Mouse (Mus musculus): ENCODE results near the gene Rapgef4. TPM values are rescaled to one million over a fixed set of nuclear protein-coding genes. Genes with fewer than 3 reads are reported as not detected.

Gene Rapgef4
- polyA plus RNA-seq, 1 experiment = 555 TPM

DNA sequence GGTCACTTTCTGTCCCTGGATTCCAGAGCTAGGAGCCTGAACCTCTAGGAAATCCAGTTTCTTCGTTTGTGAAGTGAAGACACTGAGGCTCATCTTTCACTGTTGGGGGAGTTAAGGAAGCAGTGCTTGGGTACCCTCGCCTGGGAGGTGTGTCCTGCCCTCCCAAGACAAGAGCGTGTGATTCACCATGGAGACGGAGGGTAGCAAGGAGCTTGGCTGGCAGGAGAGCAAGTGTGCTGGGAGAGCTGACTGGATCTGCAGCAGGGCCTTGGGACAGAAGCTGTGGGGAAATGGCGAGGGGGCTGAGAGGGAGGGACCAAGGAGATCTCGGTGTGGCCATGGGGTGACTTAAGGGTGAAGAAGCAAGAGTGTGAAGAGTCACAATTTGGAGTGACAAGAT is 114.0 kb downstream of the Rapgef4 start:
- no peaks in the 10 kb centered on the region; the same call in 1 of the 2 replicates for H3K4me1 ChIP-seq (ENCODE audit: control insufficient read depth, insufficient read depth, low read length)
- no peak overlapping the region for H3K4me3 ChIP-seq (ENCODE audit: insufficient read depth, low read length)
- no peak for TF ChIP-seq CTCF (IDR thresholded peaks at IDR 0.05; ENCODE audit: extremely low read depth, insufficient read depth, low read length)
- no peak for TF ChIP-seq POLR2A (IDR thresholded peaks at IDR 0.05; ENCODE audit: extremely low read depth, insufficient read depth, low read length)
- no peak overlapping the region for H3K27ac ChIP-seq (ENCODE audit: insufficient read depth, low read length)

DNA sequence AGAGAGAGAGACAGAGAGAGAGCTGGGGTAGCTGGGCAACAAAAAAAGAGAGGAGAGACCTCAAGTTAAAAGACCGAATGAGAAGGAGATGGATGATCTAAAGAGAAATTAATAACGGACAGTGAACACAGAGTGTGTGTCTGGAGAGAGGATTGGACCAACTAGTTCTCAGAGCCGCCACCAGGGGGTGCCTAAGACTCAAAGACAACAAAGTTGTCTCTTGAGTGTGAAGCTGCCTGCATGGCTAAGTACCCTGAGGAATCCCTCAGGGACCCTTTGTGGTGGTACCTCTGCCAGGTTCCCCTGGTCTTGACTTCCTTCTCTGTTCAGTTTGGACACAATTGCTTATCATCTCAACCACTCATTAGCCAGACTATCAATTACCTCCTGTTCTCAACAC is 115.3 kb downstream of the Rapgef4 start:
- TF ChIP-seq POLR2A (IDR thresholded peaks at IDR 0.05; ENCODE audit: extremely low read depth, insufficient read depth, low read length) (no peak), CTCF (IDR thresholded peaks at IDR 0.05; ENCODE audit: extremely low read depth, insufficient read depth, low read length) (peak; percentile 48)
- Histone ChIP-seq H3K4me1 (ENCODE audit: control insufficient read depth, insufficient read depth, low read length) (no peaks in the 10 kb centered on the region; the same call in 1 of the 2 replicates), H3K4me3 (ENCODE audit: insufficient read depth, low read length) (no peak overlapping the region), H3K27ac (ENCODE audit: insufficient read depth, low read length) (no peak overlapping the region)

DNA sequence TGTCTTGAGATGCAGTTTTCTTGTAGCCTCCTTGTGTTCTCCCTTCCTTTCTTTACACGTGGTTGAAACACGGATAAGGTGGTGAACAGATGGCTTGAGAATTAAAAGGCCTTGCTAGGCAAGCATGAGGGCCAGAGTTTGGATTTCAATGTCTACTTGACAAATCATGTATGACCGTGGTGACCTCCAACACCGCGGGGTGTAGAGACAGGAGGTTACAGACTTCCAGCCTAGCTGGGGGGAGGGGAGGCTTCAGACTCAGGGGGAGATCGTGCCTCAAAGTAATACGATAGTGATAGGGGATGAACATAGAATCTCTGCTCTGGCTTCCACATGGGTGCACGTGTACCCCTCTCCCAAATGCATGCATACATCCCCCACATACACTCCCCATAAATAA is 117.3 kb downstream of the Rapgef4 start:
- no peak for TF ChIP-seq POLR2A (IDR thresholded peaks at IDR 0.05; ENCODE audit: extremely low read depth, insufficient read depth, low read length)
- no peak for TF ChIP-seq CTCF (IDR thresholded peaks at IDR 0.05; ENCODE audit: extremely low read depth, insufficient read depth, low read length)
- peaks cover under 1% of the 10 kb centered on the region for H3K4me1 ChIP-seq (ENCODE audit: control insufficient read depth, insufficient read depth, low read length)
- no peak overlapping the region for H3K27ac ChIP-seq (ENCODE audit: insufficient read depth, low read length)
- no peak overlapping the region for H3K4me3 ChIP-seq (ENCODE audit: insufficient read depth, low read length)

DNA sequence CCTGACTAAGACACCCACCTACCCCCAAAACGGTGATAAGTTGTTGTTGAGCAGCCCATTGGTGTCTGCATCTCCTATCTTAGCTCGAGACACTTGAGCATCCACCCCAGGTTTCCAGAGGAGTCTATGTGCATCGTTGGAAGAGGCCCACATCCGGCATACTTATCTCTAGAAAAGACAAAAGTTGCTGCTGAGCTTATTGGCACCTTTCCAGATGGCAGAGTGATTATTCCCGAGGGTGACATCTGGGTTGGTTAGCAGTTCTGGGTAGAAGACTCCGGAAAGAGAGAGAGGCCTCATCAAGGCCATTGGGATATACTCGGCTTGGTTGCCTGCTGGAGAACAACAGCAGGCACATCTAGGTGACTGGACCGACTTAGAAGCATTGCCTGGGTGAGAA is 123.6 kb downstream of the Rapgef4 start:
- Histone ChIP-seq H3K27ac (ENCODE audit: insufficient read depth, low read length) (no peak overlapping the region), H3K4me1 (ENCODE audit: control insufficient read depth, insufficient read depth, low read length) (peaks cover 12% of the 10 kb centered on the region), H3K4me3 (ENCODE audit: insufficient read depth, low read length) (no peak overlapping the region)
- TF ChIP-seq CTCF (IDR thresholded peaks at IDR 0.05; ENCODE audit: extremely low read depth, insufficient read depth, low read length) (no peak), POLR2A (IDR thresholded peaks at IDR 0.05; ENCODE audit: extremely low read depth, insufficient read depth, low read length) (no peak)

GRCm38 (mm10) chr2:72107525-72108180 is 126.6 kb downstream of the Rapgef4 start:
- no peak overlapping the region for H3K4me3 ChIP-seq (ENCODE audit: insufficient read depth, low read length)
- TF ChIP-seq CTCF (IDR thresholded peaks at IDR 0.05; ENCODE audit: extremely low read depth, insufficient read depth, low read length) (no peak), POLR2A (IDR thresholded peaks at IDR 0.05; ENCODE audit: extremely low read depth, insufficient read depth, low read length) (no peak)
- peaks cover 12% of the 10 kb centered on the region for H3K4me1 ChIP-seq (ENCODE audit: control insufficient read depth, insufficient read depth, low read length)
- no peak overlapping the region for H3K27ac ChIP-seq (ENCODE audit: insufficient read depth, low read length)

- TF ChIP-seq POLR2A (IDR thresholded peaks at IDR 0.05; ENCODE audit: extremely low read depth, insufficient read depth, low read length) = no peak
- no peak for TF ChIP-seq CTCF (IDR thresholded peaks at IDR 0.05; ENCODE audit: extremely low read depth, insufficient read depth, low read length)
- 0 out of 2 replicates have a peak overlapping the region, but pooled peaks have one; percentile 10 for H3K27ac ChIP-seq (ENCODE audit: insufficient read depth, low read length)
- H3K4me3 ChIP-seq (ENCODE audit: insufficient read depth, low read length) = no peak overlapping the region
- peaks cover 15% of the 10 kb centered on the region for H3K4me1 ChIP-seq (ENCODE audit: control insufficient read depth, insufficient read depth, low read length)
These were observed 127.6 kb downstream of the Rapgef4 start for GRCm38 (mm10) chr2:72108448-72109312.

DNA sequence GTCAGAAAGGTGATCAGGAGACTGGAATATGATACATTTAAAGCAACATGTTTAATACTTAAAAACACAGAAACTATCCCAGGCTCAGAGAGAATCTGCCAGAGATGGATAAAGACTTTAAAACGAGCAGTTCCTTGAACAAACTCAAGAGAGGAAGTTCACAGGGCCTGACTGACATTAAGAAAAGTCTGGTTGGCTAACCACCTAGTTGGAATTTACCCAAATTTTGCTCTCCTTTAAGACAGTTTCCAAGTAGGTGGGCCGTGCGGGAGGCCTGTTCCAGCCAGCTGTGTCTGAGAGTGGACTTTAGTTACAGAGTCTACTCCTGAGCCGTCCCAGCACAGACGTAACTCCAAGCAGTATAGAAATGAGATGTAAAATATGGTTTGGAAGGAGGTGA is 129.4 kb downstream of the Rapgef4 start:
- H3K27ac ChIP-seq (ENCODE audit: insufficient read depth, low read length) = no peak overlapping the region
- H3K4me3 ChIP-seq (ENCODE audit: insufficient read depth, low read length) = no peak overlapping the region
- no peak for TF ChIP-seq POLR2A (IDR thresholded peaks at IDR 0.05; ENCODE audit: extremely low read depth, insufficient read depth, low read length)
- TF ChIP-seq CTCF (IDR thresholded peaks at IDR 0.05; ENCODE audit: extremely low read depth, insufficient read depth, low read length) = no peak
- peaks cover 18% of the 10 kb centered on the region for H3K4me1 ChIP-seq (ENCODE audit: control insufficient read depth, insufficient read depth, low read length)

DNA sequence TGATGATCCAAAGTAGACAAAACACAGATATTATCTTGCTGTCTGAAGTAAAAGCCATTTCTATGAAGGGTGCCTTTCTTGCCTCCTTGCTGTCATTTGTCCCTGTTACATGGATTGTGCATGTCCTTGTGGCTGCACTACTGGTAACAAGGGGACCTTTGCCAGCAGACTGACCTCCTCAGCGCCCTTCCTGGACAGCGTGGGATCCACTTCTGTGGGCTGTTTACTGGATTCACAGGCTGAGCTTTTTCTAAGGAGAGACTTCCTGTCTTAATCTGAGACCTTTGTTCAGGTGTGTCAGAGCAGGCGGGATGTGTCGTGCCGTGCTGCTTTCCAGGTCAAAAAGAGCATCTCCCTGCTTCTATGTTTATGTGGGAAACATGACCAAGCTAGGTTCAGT is 132.7 kb downstream of the Rapgef4 start:
- TF ChIP-seq POLR2A (IDR thresholded peaks at IDR 0.05; ENCODE audit: extremely low read depth, insufficient read depth, low read length) (no peak), CTCF (IDR thresholded peaks at IDR 0.05; ENCODE audit: extremely low read depth, insufficient read depth, low read length) (no peak)
- peaks cover 16% of the 10 kb centered on the region for H3K4me1 ChIP-seq (ENCODE audit: control insufficient read depth, insufficient read depth, low read length)
- no peak overlapping the region for H3K4me3 ChIP-seq (ENCODE audit: insufficient read depth, low read length)
- H3K27ac ChIP-seq (ENCODE audit: insufficient read depth, low read length) = 0 out of 2 replicates have a peak overlapping the region, but pooled peaks have one; percentile 7

DNA sequence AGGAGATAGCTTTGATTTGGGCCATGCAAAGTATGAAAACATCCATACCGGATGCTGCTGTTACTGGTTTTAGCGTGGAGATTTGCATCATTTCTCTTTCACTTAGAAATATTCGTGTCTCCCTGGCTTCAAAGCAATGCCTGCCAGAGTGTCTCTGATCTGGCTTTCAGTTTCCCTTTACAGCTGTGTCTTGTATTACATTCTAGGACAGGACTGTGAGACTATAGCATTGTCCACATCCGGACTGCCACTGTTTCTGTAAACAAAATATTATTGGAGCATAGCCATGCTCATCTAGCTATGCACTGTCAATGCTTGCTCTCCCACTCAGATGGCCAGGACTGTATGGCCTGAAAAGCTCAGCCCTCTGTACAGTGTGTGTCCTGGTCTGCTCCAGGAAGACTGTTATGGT is 133.1 kb downstream of the Rapgef4 start:
- Histone ChIP-seq H3K27ac (ENCODE audit: insufficient read depth, low read length) (0 out of 2 replicates have a peak overlapping the region, but pooled peaks have one; percentile 7), H3K4me3 (ENCODE audit: insufficient read depth, low read length) (no peak overlapping the region), H3K4me1 (ENCODE audit: control insufficient read depth, insufficient read depth, low read length) (peaks cover 16% of the 10 kb centered on the region)
- TF ChIP-seq POLR2A (IDR thresholded peaks at IDR 0.05; ENCODE audit: extremely low read depth, insufficient read depth, low read length) (no peak), CTCF (IDR thresholded peaks at IDR 0.05; ENCODE audit: extremely low read depth, insufficient read depth, low read length) (no peak)
